Mouse (Mus musculus): ENCODE data around the gene Olfr31.

- TF ChIP-seq CTCF (IDR thresholded peaks at IDR 0.05) (no peak), EP300 (IDR thresholded peaks at IDR 0.05) (no peak)
Observed at GRCm38 (mm10) chr14:14348674-14349401, 26.2 kb downstream of the Olfr31 start.

Data from lung, postnatal 0 days (tissue).